Mouse (Mus musculus): ENCODE results near the gene Arl4d. TPM values are rescaled to one million over a fixed set of nuclear protein-coding genes. Genes with fewer than 3 reads are reported as not detected.

Gene Arl4d
- polyA plus RNA-seq, 1 experiment = 5.5 TPM

DNA sequence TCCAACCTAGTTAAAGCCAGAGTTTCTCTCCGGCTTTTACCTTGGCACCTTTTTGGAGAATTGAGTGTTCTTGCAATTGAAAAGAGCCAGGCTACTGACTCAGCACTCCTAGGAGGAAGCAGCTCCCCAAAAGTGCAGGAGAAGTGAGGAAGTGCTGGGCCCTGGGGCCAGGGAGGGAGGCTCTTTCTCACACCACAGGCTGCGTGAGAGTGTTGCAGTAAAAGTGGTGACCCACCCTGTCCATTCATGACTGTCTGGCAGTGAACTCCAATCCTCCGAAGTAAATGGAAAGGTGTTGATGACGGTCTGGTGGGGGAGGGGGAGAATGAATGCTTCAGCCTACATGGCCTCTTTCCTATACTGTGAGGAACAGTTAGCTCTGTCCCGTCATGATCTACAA is 43.1 kb downstream of the Arl4d start:
- WGBS = 12% methylated on average over 5 of the region's 5 CpGs
- TF ChIP-seq CTCF (IDR thresholded peaks at IDR 0.05; ENCODE audit: control insufficient read depth, insufficient read depth, low read length) (no peak), POLR2A (IDR thresholded peaks at IDR 0.05; ENCODE audit: borderline replicate concordance, control insufficient read depth, low read depth, low read length) (no peak)
- no peak overlapping the region for H3K27ac ChIP-seq (ENCODE audit: control insufficient read depth, insufficient read depth, low read depth, low read length, poor library complexity)
- no peak overlapping the region for H3K4me3 ChIP-seq (replicated peaks; ENCODE audit: control insufficient read depth, low read depth, low read length)
- no peaks in the 10 kb centered on the region; the same call in 1 of the 2 replicates for H3K4me1 ChIP-seq (ENCODE audit: control insufficient read depth, insufficient read depth, low read length)

DNA sequence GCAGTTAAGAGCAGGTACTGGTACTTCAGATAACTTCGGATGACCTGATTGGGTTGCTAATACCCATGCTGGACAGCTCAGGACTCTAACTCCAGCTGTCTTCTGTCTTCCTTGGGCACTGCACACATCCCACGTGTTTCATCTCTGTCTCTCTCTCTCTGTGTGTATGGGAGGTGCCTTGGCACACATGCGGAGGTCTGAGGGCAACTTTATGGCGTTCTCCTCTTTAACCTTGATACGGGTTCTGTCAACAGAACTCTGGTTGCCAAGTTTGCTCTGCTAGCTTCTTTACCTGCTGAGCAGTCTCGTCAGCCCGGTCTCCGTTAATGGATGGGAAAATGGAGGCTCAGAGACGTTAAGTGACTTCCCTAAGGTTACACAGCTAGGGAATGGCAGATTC is 47.5 kb downstream of the Arl4d start:
- 81% methylated on average over 9 of the region's 9 CpGs for WGBS
- no peak overlapping the region for H3K27ac ChIP-seq (ENCODE audit: control insufficient read depth, insufficient read depth, low read depth, low read length, poor library complexity)
- no peaks in the 10 kb centered on the region; the same call in 1 of the 2 replicates for H3K4me1 ChIP-seq (ENCODE audit: control insufficient read depth, insufficient read depth, low read length)
- no peak for TF ChIP-seq POLR2A (IDR thresholded peaks at IDR 0.05; ENCODE audit: borderline replicate concordance, control insufficient read depth, low read depth, low read length)
- no peak for TF ChIP-seq CTCF (IDR thresholded peaks at IDR 0.05; ENCODE audit: control insufficient read depth, insufficient read depth, low read length)
- H3K4me3 ChIP-seq (replicated peaks; ENCODE audit: control insufficient read depth, low read depth, low read length) = no peak overlapping the region

DNA sequence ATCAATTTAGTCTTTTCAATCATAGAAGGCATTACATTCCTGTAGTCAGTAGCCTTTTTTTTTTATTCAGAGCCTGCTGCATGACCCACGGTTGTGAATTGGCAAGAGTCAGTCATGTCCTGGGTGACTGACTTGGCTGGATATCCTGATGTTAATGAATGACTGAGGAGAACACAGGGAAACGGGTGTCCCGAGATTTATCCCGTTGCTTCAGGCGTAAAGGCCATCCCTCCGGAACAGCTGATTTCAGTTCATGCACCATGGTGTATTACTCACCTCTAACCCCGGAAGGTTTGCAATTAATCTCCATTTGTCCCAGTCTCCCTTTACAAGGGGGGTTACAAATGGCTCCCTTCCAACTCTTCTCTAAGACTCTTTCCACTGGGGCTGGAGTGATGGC is 48.7 kb downstream of the Arl4d start:
- Histone ChIP-seq H3K4me1 (ENCODE audit: control insufficient read depth, insufficient read depth, low read length) (no peaks in the 10 kb centered on the region), H3K27ac (ENCODE audit: control insufficient read depth, insufficient read depth, low read depth, low read length, poor library complexity) (no peak overlapping the region), H3K4me3 (replicated peaks; ENCODE audit: control insufficient read depth, low read depth, low read length) (no peak overlapping the region)
- WGBS = 86% methylated on average over 7 of the region's 7 CpGs
- TF ChIP-seq CTCF (IDR thresholded peaks at IDR 0.05; ENCODE audit: control insufficient read depth, insufficient read depth, low read length) (no peak), POLR2A (IDR thresholded peaks at IDR 0.05; ENCODE audit: borderline replicate concordance, control insufficient read depth, low read depth, low read length) (no peak)

Other genes with a start within 250 kb of the Arl4d start
- 17.9 and 28.0 TPM in 2 replicates for gene Aarsd1, start 247.9 kb upstream of the Arl4d start, polyA plus RNA-seq (2011; ENCODE audit: insufficient read depth, insufficient read length, low replicate concordance, missing spikeins)
- 7.1 and 7.2 TPM in 2 replicates for gene Gm27029, start 240.7 kb upstream of the Arl4d start, polyA plus RNA-seq (2011; ENCODE audit: insufficient read depth, insufficient read length, low replicate concordance, missing spikeins)
- gene Rundc1, start 240.5 kb upstream of the Arl4d start, polyA plus RNA-seq (2011; ENCODE audit: insufficient read depth, insufficient read length, low replicate concordance, missing spikeins) = 3.5 and 10.7 TPM in 2 replicates
- 2.4 TPM in 1 of 2 replicates, not detected in the other for gene Ptges3l, start 240.2 kb upstream of the Arl4d start, polyA plus RNA-seq (2011; ENCODE audit: insufficient read depth, insufficient read length, low replicate concordance, missing spikeins)
- 532 and 941 TPM in 2 replicates for gene Rpl27, start 223.2 kb upstream of the Arl4d start, polyA plus RNA-seq (2011; ENCODE audit: insufficient read depth, insufficient read length, low replicate concordance, missing spikeins)
- gene Ifi35, start 217.1 kb upstream of the Arl4d start, polyA plus RNA-seq (2011; ENCODE audit: insufficient read depth, insufficient read length, low replicate concordance, missing spikeins) = 24.9 and 45.0 TPM in 2 replicates
- gene Rnd2, start 200.5 kb upstream of the Arl4d start, polyA plus RNA-seq (2011; ENCODE audit: insufficient read depth, insufficient read length, low replicate concordance, missing spikeins) = 1.0 and 1.7 TPM in 2 replicates
- 10.6 and 19.0 TPM in 2 replicates for gene Vat1, start 199.3 kb upstream of the Arl4d start, polyA plus RNA-seq (2011; ENCODE audit: insufficient read depth, insufficient read length, low replicate concordance, missing spikeins)
- gene Brca1, start 113.6 kb upstream of the Arl4d start, polyA plus RNA-seq (2011; ENCODE audit: insufficient read depth, insufficient read length, low replicate concordance, missing spikeins) = 10.2 and 16.7 TPM in 2 replicates
- gene Nbr1, start 113.4 kb upstream of the Arl4d start, polyA plus RNA-seq (2011; ENCODE audit: insufficient read depth, insufficient read length, low replicate concordance, missing spikeins) = 59.3 and 81.1 TPM in 2 replicates
- 6.7 and 14.1 TPM in 2 replicates for gene Tmem106a, start 83.3 kb upstream of the Arl4d start, polyA plus RNA-seq (2011; ENCODE audit: insufficient read depth, insufficient read length, low replicate concordance, missing spikeins)
- 3.5 TPM in 1 of 2 replicates, not detected in the other for gene Gm11634, start 66.3 kb upstream of the Arl4d start, polyA plus RNA-seq (2011; ENCODE audit: insufficient read depth, insufficient read length, low replicate concordance, missing spikeins)
- 17.4 and 57.2 TPM in 2 replicates for gene Rdm1, start 38.3 kb upstream of the Arl4d start, polyA plus RNA-seq (2011; ENCODE audit: insufficient read depth, insufficient read length, low replicate concordance, missing spikeins)
- gene Dhx8, start 67.4 kb downstream of the Arl4d start, polyA plus RNA-seq (2011; ENCODE audit: insufficient read depth, insufficient read length, low replicate concordance, missing spikeins) = 12.8 and 16.5 TPM in 2 replicates
- gene Etv4, start 119.8 kb downstream of the Arl4d start, polyA plus RNA-seq (2011; ENCODE audit: insufficient read depth, insufficient read length, low replicate concordance, missing spikeins) = 1.9 and 8.4 TPM in 2 replicates
- gene Meox1, start 228.8 kb downstream of the Arl4d start, polyA plus RNA-seq (2011; ENCODE audit: insufficient read depth, insufficient read length, low replicate concordance, missing spikeins) = not detected in 2 replicates

All from bone marrow, adult 2 months (tissue).